Mouse (Mus musculus): ENCODE results near the gene Prss21. TPM values are rescaled to one million over a fixed set of nuclear protein-coding genes. Genes with fewer than 3 reads are reported as not detected.
A peak's percentile ranks its signal among the peaks of the same experiment; 100 is the strongest.

The Prss21 gene
- polyA plus RNA-seq, 1 experiment from 2014 or later, result not detected

- H3K4me1 ChIP-seq (ENCODE audit: insufficient read depth, low read length), result peaks cover 11% of the 10 kb centered on the region
- H3K9me3 ChIP-seq (ENCODE audit: low read length), result no peaks in the 10 kb centered on the region
- H3K9ac ChIP-seq (replicated peaks; ENCODE audit: low read length), result no peak overlapping the region
- H3K4me2 ChIP-seq (replicated peaks; ENCODE audit: low read depth, low read length), result no peak overlapping the region
- peaks cover 10% of the 10 kb centered on the region for H3K36me3 ChIP-seq (ENCODE audit: insufficient read depth, low read length)
- H3K27ac ChIP-seq (ENCODE audit: low read length), result no peak overlapping the region
- 89% methylated on average over 1 of the region's 1 CpGs for whole genome bisulfite sequencing
- 0 out of 2 replicates have a peak, but pooled peaks cover 4% of the 10 kb centered on the region for H3K27me3 ChIP-seq (ENCODE audit: insufficient read depth, low read length)
- ATAC-seq (ENCODE audit: low FRiP score, low TSS enrichment), result no peak
- H3K4me3 ChIP-seq (ENCODE audit: low read length), result no peak overlapping the region
Measured at GRCm38 (mm10) chr17:23831201-23831600, 36.7 kb upstream of the Prss21 start.

DNA sequence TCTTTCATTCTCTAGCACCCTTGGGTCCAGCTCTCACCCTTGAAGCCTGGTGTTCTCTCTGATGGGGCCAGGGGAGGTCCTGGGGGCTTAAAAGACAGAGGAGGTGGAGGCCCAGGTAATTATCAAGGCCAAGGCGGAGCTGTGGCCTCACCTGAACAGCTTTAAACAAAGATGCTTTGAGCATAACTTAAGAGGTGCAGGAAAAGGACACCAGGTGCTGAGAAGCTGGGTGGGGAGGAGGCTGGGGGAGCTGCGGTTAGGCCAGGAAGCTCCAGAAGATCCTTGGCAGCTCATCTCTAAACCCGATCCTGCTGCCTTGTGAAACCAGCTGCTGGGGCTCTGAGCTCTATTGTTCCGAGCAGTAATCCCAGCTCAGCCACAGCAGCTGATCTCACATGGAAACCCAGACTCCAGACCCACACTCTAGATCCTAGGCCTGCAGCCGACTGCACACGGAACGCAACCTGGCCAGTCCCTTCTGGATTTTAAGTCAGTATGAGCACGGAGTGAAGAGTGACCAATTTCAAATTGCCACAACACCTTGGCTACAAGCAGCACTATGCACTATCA is 31.8 kb upstream of the Prss21 start, which contains the start of gene Prss33:
TSS of gene Prss33 (minus strand) at position 51 of the 570 bp plus-strand sequence.
- no peak for ATAC-seq (ENCODE audit: low FRiP score, low TSS enrichment)
- H3K4me2 ChIP-seq (replicated peaks; ENCODE audit: low read depth, low read length), result no peak within 1 kb of the TSS

GRCm38 (mm10) chr17:23841145-23841544 is 26.7 kb upstream of the Prss21 start:
- no peaks in the 10 kb centered on the region for H3K36me3 ChIP-seq (ENCODE audit: insufficient read depth, low read length)
- H3K9ac ChIP-seq (replicated peaks; ENCODE audit: low read length), result no peak overlapping the region
- no peaks in the 10 kb centered on the region for H3K9me3 ChIP-seq (ENCODE audit: low read length)
- H3K4me1 ChIP-seq (ENCODE audit: insufficient read depth, low read length), result 0 out of 2 replicates have a peak, but pooled peaks cover 6% of the 10 kb centered on the region
- no peak overlapping the region for H3K27ac ChIP-seq (ENCODE audit: low read length)
- no peaks in the 10 kb centered on the region for H3K27me3 ChIP-seq (ENCODE audit: insufficient read depth, low read length)
- no peak overlapping the region for H3K4me3 ChIP-seq (ENCODE audit: low read length)
- 37% methylated on average over 4 of the region's 4 CpGs for WGBS
- H3K4me2 ChIP-seq (replicated peaks; ENCODE audit: low read depth, low read length), result no peak overlapping the region
- no peak for ATAC-seq (ENCODE audit: low FRiP score, low TSS enrichment)

More for the DNA sequence above, 31.8 kb upstream of the Prss21 start, which contains the start of gene Prss33:
- no peak within 1 kb of the TSS for H3K9ac ChIP-seq (replicated peaks; ENCODE audit: low read length)
- H3K27me3 ChIP-seq (ENCODE audit: insufficient read depth, low read length), result 0 out of 2 replicates have a peak, but pooled peaks cover 4% of the 10 kb centered on the region
- H3K36me3 ChIP-seq (ENCODE audit: insufficient read depth, low read length), result no peaks in the 10 kb centered on the region
- H3K9me3 ChIP-seq (ENCODE audit: low read length), result no peaks in the 10 kb centered on the region
- 77% methylated on average over 8 of the region's 8 CpGs for WGBS
- no peak within 1 kb of the TSS for H3K27ac ChIP-seq (ENCODE audit: low read length)
- no peak within 1 kb of the TSS for H3K4me3 ChIP-seq (ENCODE audit: low read length)
- no peaks in the 10 kb centered on the region for H3K4me1 ChIP-seq (ENCODE audit: insufficient read depth, low read length)

- Histone ChIP-seq H3K36me3 (ENCODE audit: insufficient read depth, low read length) (no peaks in the 10 kb centered on the region), H3K27me3 (ENCODE audit: insufficient read depth, low read length) (no peaks in the 10 kb centered on the region), H3K27ac (ENCODE audit: low read length) (no peak overlapping the region), H3K4me1 (ENCODE audit: insufficient read depth, low read length) (0 out of 2 replicates have a peak, but pooled peaks cover 6% of the 10 kb centered on the region), H3K9ac (replicated peaks; ENCODE audit: low read length) (peak overlapping the region; percentile 39; the same call in 1 of the 2 replicates), H3K4me3 (ENCODE audit: low read length) (peak overlapping the region; percentile 24; the same call in 1 of the 2 replicates), H3K4me2 (replicated peaks; ENCODE audit: low read depth, low read length) (peak overlapping the region; percentile 47), H3K9me3 (ENCODE audit: low read length) (no peaks in the 10 kb centered on the region)
- ATAC-seq (ENCODE audit: low FRiP score, low TSS enrichment), result 0 out of 2 replicates have a peak, but pooled peaks have one; percentile 40
- 47% methylated on average over 23 of the region's 23 CpGs for WGBS
Measured at GRCm38 (mm10) chr17:23843141-23843811, 24.6 kb upstream of the Prss21 start.

GRCm38 (mm10) chr17:23843812-23844273 is 24.0 kb upstream of the Prss21 start, which contains the start of the genes Prss32 and Prss41:
Gene Prss32 (plus strand): TSS chr17:23843855.
Gene Prss41 (minus strand): TSS chr17:23844172.
- Histone ChIP-seq H3K27ac (ENCODE audit: low read length) (no peak within 1 kb of the TSS), H3K36me3 (ENCODE audit: insufficient read depth, low read length) (no peaks in the 10 kb centered on the region), H3K4me1 (ENCODE audit: insufficient read depth, low read length) (0 out of 2 replicates have a peak, but pooled peaks cover 6% of the 10 kb centered on the region), H3K9ac (replicated peaks; ENCODE audit: low read length) (peak within 1 kb of the TSS; percentile 39; the same call in 1 of the 2 replicates), H3K4me3 (ENCODE audit: low read length) (peak within 1 kb of the TSS; percentile 24), H3K27me3 (ENCODE audit: insufficient read depth, low read length) (no peaks in the 10 kb centered on the region), H3K4me2 (replicated peaks; ENCODE audit: low read depth, low read length) (peak within 1 kb of the TSS; percentile 47), H3K9me3 (ENCODE audit: low read length) (no peaks in the 10 kb centered on the region)
- ATAC-seq (ENCODE audit: low FRiP score, low TSS enrichment), result peak; percentile 44; the same call in 1 of the 2 replicates
- WGBS, result 10% methylated on average over 19 of the region's 19 CpGs

DNA sequence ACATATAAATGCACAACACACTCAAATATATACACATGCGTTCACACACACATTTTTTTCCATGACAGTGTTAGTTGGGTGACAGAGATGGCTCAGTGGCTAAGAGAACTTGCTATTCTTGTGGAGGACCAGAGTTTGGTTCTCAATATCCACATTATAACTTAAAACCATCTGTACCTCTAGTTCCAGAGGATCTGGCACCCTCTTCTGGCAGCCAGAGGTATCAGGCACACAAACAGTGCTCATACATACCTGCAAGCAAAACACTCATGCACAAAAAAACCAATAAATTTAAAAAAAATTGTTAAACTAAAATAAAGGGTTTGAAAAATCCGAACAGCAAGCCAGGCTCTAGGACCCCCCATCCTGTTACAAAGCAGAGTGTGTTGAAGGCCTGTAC is 17.8 kb upstream of the Prss21 start:
- no peaks in the 10 kb centered on the region for H3K4me1 ChIP-seq (ENCODE audit: insufficient read depth, low read length)
- H3K9me3 ChIP-seq (ENCODE audit: low read length), result no peaks in the 10 kb centered on the region
- no peak overlapping the region for H3K9ac ChIP-seq (replicated peaks; ENCODE audit: low read length)
- WGBS, result 65% methylated on average over 2 of the region's 2 CpGs
- no peak overlapping the region for H3K4me3 ChIP-seq (ENCODE audit: low read length)
- H3K36me3 ChIP-seq (ENCODE audit: insufficient read depth, low read length), result no peaks in the 10 kb centered on the region
- no peaks in the 10 kb centered on the region for H3K27me3 ChIP-seq (ENCODE audit: insufficient read depth, low read length)
- no peak for ATAC-seq (ENCODE audit: low FRiP score, low TSS enrichment)
- H3K27ac ChIP-seq (ENCODE audit: low read length), result no peak overlapping the region
- H3K4me2 ChIP-seq (replicated peaks; ENCODE audit: low read depth, low read length), result no peak overlapping the region

GRCm38 (mm10) chr17:23850853-23851749 is 16.8 kb upstream of the Prss21 start:
- 52% methylated on average over 18 of the region's 19 CpGs for WGBS
- Histone ChIP-seq H3K36me3 (ENCODE audit: insufficient read depth, low read length) (no peaks in the 10 kb centered on the region), H3K27ac (ENCODE audit: low read length) (no peak overlapping the region)

GRCm38 (mm10) chr17:23853292-23853691 is 14.6 kb upstream of the Prss21 start:
- H3K4me1 ChIP-seq (ENCODE audit: insufficient read depth, low read length), result no peaks in the 10 kb centered on the region
- no peak for ATAC-seq (ENCODE audit: low FRiP score, low TSS enrichment)
- no peak overlapping the region for H3K4me2 ChIP-seq (replicated peaks; ENCODE audit: low read depth, low read length)
- no peaks in the 10 kb centered on the region for H3K27me3 ChIP-seq (ENCODE audit: insufficient read depth, low read length)
- H3K9me3 ChIP-seq (ENCODE audit: low read length), result no peaks in the 10 kb centered on the region
- no peaks in the 10 kb centered on the region for H3K36me3 ChIP-seq (ENCODE audit: insufficient read depth, low read length)
- no peak overlapping the region for H3K4me3 ChIP-seq (ENCODE audit: low read length)
- WGBS, result 26% methylated on average over 5 of the region's 5 CpGs
- no peak overlapping the region for H3K27ac ChIP-seq (ENCODE audit: low read length)
- H3K9ac ChIP-seq (replicated peaks; ENCODE audit: low read length), result no peak overlapping the region

More at GRCm38 (mm10) chr17:23850853-23851749, 16.8 kb upstream of the Prss21 start:
- no peak for ATAC-seq (ENCODE audit: low FRiP score, low TSS enrichment)
- H3K9ac ChIP-seq (replicated peaks; ENCODE audit: low read length), result no peak overlapping the region
- no peak overlapping the region for H3K4me2 ChIP-seq (replicated peaks; ENCODE audit: low read depth, low read length)
- no peaks in the 10 kb centered on the region for H3K4me1 ChIP-seq (ENCODE audit: insufficient read depth, low read length)
- H3K4me3 ChIP-seq (ENCODE audit: low read length), result no peak overlapping the region
- H3K27me3 ChIP-seq (ENCODE audit: insufficient read depth, low read length), result no peaks in the 10 kb centered on the region
- no peaks in the 10 kb centered on the region for H3K9me3 ChIP-seq (ENCODE audit: low read length)

DNA sequence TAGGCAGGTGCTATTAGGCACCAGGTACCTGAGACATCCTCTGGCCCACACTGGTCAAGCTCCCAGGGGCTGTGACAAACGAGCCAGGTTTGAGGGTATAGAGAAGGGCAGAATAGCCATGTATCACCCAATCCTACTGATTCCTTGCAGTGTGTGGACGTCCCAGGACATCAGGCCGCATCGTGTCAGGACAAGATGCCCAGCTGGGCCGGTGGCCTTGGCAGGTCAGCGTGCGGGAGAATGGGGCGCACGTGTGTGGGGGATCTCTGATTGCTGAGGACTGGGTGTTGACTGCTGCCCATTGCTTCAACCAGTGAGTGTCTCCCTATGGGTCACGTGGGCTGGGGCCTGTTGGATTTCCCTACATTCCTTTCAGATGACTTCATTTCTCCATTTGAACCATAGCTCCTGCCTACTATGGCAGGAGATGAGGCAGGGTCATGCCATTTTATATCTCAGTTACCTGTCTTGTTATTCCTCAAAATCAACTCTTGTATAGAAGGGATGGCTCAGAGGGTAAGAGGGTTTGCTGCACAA is 13.6 kb upstream of the Prss21 start:
- Histone ChIP-seq H3K9ac (replicated peaks; ENCODE audit: low read length) (no peak overlapping the region), H3K4me3 (ENCODE audit: low read length) (no peak overlapping the region), H3K27me3 (ENCODE audit: insufficient read depth, low read length) (no peaks in the 10 kb centered on the region), H3K4me2 (replicated peaks; ENCODE audit: low read depth, low read length) (no peak overlapping the region), H3K9me3 (ENCODE audit: low read length) (no peaks in the 10 kb centered on the region), H3K36me3 (ENCODE audit: insufficient read depth, low read length) (no peaks in the 10 kb centered on the region), H3K27ac (ENCODE audit: low read length) (no peak overlapping the region), H3K4me1 (ENCODE audit: insufficient read depth, low read length) (no peaks in the 10 kb centered on the region)
- WGBS, result 87% methylated on average over 10 of the region's 10 CpGs
- ATAC-seq (ENCODE audit: low FRiP score, low TSS enrichment), result no peak

All from kidney, embryonic 16.5 days (tissue).